In the genomic region with DNA sequence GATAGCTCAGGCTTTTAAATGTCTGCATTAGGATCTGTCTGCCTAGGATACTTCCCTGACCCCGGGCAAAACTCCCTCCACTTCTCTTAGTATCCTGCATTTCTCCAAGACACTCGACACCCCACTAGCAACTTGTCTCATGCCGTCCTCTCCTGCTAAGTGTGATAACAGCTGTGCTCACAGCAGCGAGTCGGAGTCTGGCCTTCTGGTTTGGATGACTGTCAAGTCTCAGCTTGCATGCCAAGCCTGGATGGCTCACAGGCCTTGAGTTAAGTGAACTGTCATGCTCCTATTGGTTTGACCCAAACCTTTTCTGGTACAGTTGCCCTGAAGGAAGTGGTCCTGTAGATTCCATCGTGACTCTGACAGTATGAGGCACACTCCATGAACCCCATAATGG, we compare ENCODE assay signal across 12 mouse cellular contexts.
DNase-seq lines count a peak whose midpoint lies in the region; ATAC-seq and TF ChIP-seq lines count a peak whose summit lies in the region.
"Had no signal": no experiment of that assay in that cellular context is flagged by ENCODE, and none has a peak within 500 bp of the region (broad histone marks: within the 10 kb centered on the region; RNA-seq: fewer than 3 reads in every experiment).

No protein-coding gene starts in this region.

- peak; percentile 4 for DNase-seq in cerebellum, adult 9-10 months
- peak; percentile 12 for DNase-seq in layer of hippocampus, adult 9-11 months
- DNase-seq in layer of hippocampus, adult 2 months (ENCODE audit: low spot score in 2 of 2) = no peak
- peak; percentile 28 for DNase-seq in adrenal gland, postnatal 25 days
- peak; percentile 19 to 27 for DNase-seq in heart, postnatal 36 days
- no peak for DNase-seq in spleen, postnatal 36 days (ENCODE audit: low spot score in 2 of 2)
- no peak for DNase-seq in kidney, postnatal 10 days
- DNase-seq: B cell, adult 2 months had no signal

- H3K4me3 ChIP-seq in layer of hippocampus, adult 2 months = no peak overlapping the region
- H3K4me3 ChIP-seq: stomach, embryonic 15.5 days had no signal

- intact Hi-C loops in heart, postnatal 36 days (cut with DNase I) = no loop called here

- no peak overlapping the region for H3K27ac ChIP-seq in layer of hippocampus, adult 2 months
- H3K27ac ChIP-seq: macrophage; stomach, embryonic 15.5 days had no signal

- no peak for ATAC-seq in cerebellum, adult (ENCODE audit: insufficient number of reproducible peaks, low FRiP score, low TSS enrichment)
- ATAC-seq: forebrain, embryonic 16.5 days had no signal

- no peak for TF ChIP-seq CTCF in layer of hippocampus, adult 2 months (conservative IDR thresholded peaks at IDR 0.05)

Comparison
In these comparisons a context has a peak if more than half of its experiments do, and no peak if none do; other contexts are left out.
1. DNase-seq: peak in cerebellum, adult 9-10 months (single experiment), layer of hippocampus, adult 9-11 months (single experiment), adrenal gland, postnatal 25 days (single experiment) and heart, postnatal 36 days (2 of 2); none in layer of hippocampus, adult 2 months (0 of 2), spleen, postnatal 36 days (0 of 2) and kidney, postnatal 10 days (single experiment).